Mouse (Mus musculus) kidney, adult 2 months (tissue): ENCODE data around the gene Gm12830. TPM values are rescaled to one million over a fixed set of nuclear protein-coding genes. Genes with fewer than 3 reads are reported as not detected.

Experiments used
- DNase-seq: peaks from one replicate; pipeline ENCODE4 v3.0.0; 2021
- H3K27ac ChIP-seq: fragments of 200-500 bp; 2 replicates; pipeline ENCODE4 v1.5.1; 2012; ENCODE audit warnings: low read depth, low read length, control low read depth, inconsistent platforms; ENCODE audit not compliant: insufficient read depth
- H3K27me3 ChIP-seq: fragments of 200-500 bp; replicated peaks from 2 replicates; pipeline ENCODE4 v1.6.1; 2012; ENCODE audit warnings: mild to moderate bottlenecking, moderate library complexity, low read length, inconsistent platforms; ENCODE audit not compliant: control insufficient read depth, insufficient read depth
- H3K36me3 ChIP-seq: fragments of 200-500 bp; 2 replicates; pipeline ENCODE4 v1.6.1; 2012; ENCODE audit warnings: mild to moderate bottlenecking, moderate library complexity, low read length, inconsistent platforms; ENCODE audit not compliant: control insufficient read depth, insufficient read depth
- H3K4me1 ChIP-seq: fragments of 200-500 bp; 2 replicates; pipeline ENCODE4 v1.6.1; 2011; ENCODE audit warnings: low read length; ENCODE audit not compliant: control insufficient read depth, insufficient read depth
- H3K4me3 ChIP-seq: fragments of 200-500 bp; 2 replicates; pipeline ENCODE4 v1.5.1; 2011; ENCODE audit warnings: mild to moderate bottlenecking, low read depth, low read length, control low read depth; ENCODE audit not compliant: insufficient read depth
- CTCF ChIP-seq: fragments of 200-500 bp; conservative IDR thresholded peaks from 2 replicates; pipeline ENCODE4 v1.5.1; 2011; ENCODE audit warnings: low read depth, mild to moderate bottlenecking, control low read depth, low read length, moderate library complexity, mixed read lengths; ENCODE audit not compliant: insufficient read depth, insufficient read length
- POLR2A ChIP-seq: fragments of 200-500 bp; IDR thresholded peaks from one replicate; pipeline ENCODE4 v1.6.1; 2011; ENCODE audit warnings: low read depth, low read length, control low read depth
- WGBS: fragments of 180-500 bp; shearing (Covaris S2); methylation state at CpG from one replicate; pipeline ENCODE4 v1.1.7; 2018; 5-methylcytosine and 5-hydroxymethylcytosine counted together
- polyA plus RNA-seq: library from polyadenylated mRNA; depleted of rRNA; stranded (reverse); fragments of >200 nt; gene quantifications from 2 replicates; pipeline ENCODE4 v1.2.3, GENCODE M21; 2012

Gm12830 gene
- polyA plus RNA-seq, 1 experiment = not detected

DNA sequence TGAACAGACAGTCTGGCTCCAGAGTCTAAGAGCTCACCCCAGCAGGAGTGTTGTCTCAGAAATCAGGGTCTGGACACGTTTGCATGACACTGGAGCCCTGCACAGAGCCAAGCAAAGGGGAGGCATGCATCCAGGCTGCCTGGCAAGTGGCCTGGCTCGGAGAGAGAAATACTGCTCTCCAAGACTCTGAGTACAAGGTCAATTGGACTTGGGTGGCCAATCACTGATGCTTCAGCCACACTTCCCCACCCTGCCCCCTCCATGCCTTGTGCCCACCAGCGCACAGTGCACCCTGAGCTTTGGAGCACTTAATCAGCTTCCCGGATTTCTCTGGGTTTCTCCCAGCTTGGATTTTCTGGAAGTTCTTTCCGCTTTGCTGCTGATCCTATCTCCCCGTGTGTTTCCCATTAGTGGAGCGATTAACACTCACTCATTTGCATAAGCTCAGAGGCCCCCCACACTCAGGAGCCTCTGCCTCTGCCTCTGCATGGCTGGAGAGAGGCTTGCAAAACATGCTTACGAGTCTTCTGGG lies 55.0 kb downstream of the Gm12830 start:
- no peak for DNase-seq
- Histone ChIP-seq H3K27ac (no peak overlapping the region), H3K4me1 (no peaks in the 10 kb centered on the region), H3K27me3 (no peaks in the 10 kb centered on the region), H3K4me3 (no peak overlapping the region), H3K36me3 (no peaks in the 10 kb centered on the region)
- TF ChIP-seq CTCF = no peak
- no peak for TF ChIP-seq POLR2A
- 31% methylated on average over 8 of the region's 8 CpGs for WGBS

DNA sequence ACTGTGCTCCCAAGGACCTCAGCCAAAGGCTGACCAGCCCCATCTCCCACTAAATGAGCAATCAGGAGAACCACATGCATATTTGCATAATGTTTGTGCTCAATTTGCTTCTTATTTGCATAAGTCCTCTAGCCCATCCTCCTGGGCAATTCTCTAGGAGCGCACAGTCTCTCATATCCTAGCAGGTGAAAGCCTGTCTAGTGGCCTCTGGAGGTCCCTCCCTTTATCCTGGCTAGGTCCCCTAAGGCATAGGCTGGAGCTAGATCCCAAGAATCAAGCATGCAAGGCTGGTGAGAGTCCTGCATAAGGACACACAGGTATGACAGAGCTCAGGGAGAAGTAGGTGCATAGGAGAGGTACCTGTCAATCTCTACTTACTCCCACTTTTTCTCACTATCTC lies 60.7 kb downstream of the Gm12830 start:
- no peak overlapping the region for H3K4me3 ChIP-seq
- no peak overlapping the region for H3K27ac ChIP-seq
- H3K36me3 ChIP-seq = no peaks in the 10 kb centered on the region
- H3K4me1 ChIP-seq = no peaks in the 10 kb centered on the region
- H3K27me3 ChIP-seq = no peaks in the 10 kb centered on the region
- no peak for TF ChIP-seq CTCF
- no peak for TF ChIP-seq POLR2A
- no peak for DNase-seq
- 94% methylated on average over 1 of the region's 1 CpGs for WGBS

DNA sequence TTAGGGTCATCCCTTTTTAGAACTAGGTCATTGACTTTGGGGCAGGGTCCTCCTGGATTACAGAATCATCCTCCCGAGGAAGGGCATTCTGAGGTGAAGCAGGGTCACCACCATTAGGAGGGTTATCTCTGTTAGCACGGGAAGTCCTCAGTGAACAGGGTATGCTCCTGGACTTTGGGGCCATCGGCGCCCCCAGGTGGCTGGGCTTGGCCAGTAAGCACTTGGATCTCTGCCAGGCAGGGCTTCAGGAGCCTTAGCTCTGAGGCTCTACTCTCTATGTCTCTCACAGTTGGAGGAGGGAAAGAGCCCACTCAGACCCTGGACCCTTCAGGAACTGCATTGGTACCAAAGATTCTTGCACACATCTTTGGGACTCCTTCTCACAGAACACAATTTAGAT lies 76.3 kb downstream of the Gm12830 start:
- DNase-seq = peak; percentile 26
- no peak for TF ChIP-seq POLR2A
- peak; percentile 33; the same call in 1 of the 2 replicates for TF ChIP-seq CTCF
- H3K27me3 ChIP-seq = peaks cover 3% of the 10 kb centered on the region
- H3K27ac ChIP-seq = no peak overlapping the region
- H3K4me3 ChIP-seq = no peak overlapping the region
- H3K4me1 ChIP-seq = no peaks in the 10 kb centered on the region
- no peaks in the 10 kb centered on the region for H3K36me3 ChIP-seq
- 16% methylated on average over 4 of the region's 4 CpGs for WGBS

DNA sequence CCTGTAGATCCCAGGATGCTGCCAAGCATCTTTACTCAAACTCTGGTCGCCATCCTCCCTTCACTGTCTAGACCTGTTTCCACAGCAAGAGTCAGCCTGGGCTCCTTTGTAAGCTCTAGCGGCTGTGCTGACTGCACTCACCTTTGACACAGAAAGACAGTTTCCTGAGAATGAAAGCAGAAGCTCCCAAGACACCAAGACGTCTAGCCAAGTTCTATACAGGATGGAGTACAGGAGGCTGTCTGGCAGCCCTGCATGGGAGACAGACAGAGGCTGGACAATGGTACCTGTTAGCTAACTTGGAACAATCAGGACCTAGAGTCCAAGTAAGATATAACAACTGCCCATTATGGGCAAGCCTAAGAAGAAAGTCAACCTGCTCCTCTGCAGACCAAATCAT lies 78.4 kb downstream of the Gm12830 start:
- Histone ChIP-seq H3K4me1 (no peaks in the 10 kb centered on the region), H3K36me3 (no peaks in the 10 kb centered on the region), H3K27ac (no peak overlapping the region), H3K4me3 (no peak overlapping the region), H3K27me3 (peaks cover 5% of the 10 kb centered on the region)
- WGBS = 48% methylated on average over 3 of the region's 3 CpGs
- no peak for DNase-seq
- TF ChIP-seq CTCF (no peak), POLR2A (no peak)

DNA sequence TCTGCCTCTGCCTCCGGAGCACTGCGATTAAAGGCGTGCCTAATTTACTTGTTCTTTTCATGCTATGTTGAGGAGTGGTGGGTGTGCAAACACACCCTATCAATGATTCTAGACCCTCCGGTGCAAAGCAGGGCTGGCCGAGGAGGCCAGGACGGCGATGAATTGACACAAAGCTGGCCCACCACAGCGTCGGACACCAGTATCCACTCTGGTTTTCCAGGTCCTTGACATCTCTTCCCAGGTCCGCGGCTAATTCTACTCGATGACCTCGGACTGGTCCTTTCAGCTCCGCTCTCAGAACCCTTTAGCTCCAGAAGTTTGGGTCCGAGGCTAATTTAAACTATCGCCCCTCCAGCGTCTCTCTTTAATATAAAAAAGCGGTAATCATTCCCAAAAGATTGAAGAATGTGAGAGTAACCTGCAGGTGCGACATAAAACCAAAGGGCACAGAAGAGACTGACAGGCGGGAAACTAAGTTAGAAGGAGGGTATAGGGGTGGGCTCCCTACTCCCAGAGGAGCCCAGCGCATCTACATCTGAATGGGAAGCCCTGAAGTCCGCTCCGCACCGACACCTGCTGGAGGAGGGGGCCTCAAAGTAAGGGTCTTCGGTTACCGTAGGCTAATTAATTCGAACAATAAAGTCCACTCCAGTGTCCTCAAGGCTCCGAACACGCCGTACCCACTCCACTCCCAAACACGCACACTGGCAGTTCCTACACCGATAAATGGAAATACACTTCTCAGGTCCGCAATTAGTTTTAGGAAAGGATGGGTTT lies 79.5 kb downstream of the Gm12830 start:
- no peak for DNase-seq
- 22% methylated on average over 33 of the region's 33 CpGs for WGBS
- TF ChIP-seq CTCF (no peak), POLR2A (no peak)
- Histone ChIP-seq H3K4me1 (no peaks in the 10 kb centered on the region), H3K4me3 (no peak overlapping the region), H3K36me3 (no peaks in the 10 kb centered on the region), H3K27ac (no peak overlapping the region), H3K27me3 (peaks cover 5% of the 10 kb centered on the region)

DNA sequence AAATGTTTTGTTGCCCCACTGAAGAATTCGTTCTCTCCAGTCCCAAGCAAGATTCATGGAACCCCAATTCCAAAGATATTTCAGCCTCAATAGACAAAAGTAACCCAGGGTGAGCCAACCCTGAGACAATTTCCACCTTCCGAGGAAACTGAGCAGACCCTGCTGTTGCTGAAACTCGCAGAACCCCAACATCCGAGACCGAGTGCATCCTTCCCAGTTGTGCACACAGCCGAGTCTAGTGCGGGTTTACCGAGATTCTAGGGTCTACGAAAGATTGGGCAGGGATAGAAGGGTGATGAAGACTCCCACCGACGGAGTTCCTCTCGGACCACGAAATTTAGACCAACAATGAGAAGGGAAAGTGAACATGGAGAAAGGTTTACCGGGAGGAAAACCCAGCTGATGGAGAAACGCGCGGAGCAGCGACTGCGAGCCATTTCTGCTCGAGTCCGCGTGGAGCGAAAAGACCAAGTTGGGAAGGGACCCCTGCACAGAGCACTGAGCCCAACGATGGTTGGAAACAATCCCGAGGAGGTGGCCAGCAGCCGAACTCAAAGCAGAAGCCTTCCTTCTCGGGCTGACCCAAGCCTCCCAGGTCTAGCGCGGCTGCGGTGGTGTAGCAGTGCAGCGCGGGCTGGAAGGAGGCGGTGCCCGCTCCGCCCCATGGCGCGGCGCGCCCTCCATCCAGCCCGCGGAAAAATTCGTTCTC lies 80.3 kb downstream of the Gm12830 start:
- H3K36me3 ChIP-seq = no peaks in the 10 kb centered on the region
- DNase-seq = no peak
- no peaks in the 10 kb centered on the region for H3K4me1 ChIP-seq
- H3K27me3 ChIP-seq = peaks cover 5% of the 10 kb centered on the region
- TF ChIP-seq POLR2A (no peak), CTCF (no peak)
- H3K27ac ChIP-seq = no peak overlapping the region
- 7% methylated on average over 42 of the region's 42 CpGs for WGBS
- H3K4me3 ChIP-seq = no peak overlapping the region

DNA sequence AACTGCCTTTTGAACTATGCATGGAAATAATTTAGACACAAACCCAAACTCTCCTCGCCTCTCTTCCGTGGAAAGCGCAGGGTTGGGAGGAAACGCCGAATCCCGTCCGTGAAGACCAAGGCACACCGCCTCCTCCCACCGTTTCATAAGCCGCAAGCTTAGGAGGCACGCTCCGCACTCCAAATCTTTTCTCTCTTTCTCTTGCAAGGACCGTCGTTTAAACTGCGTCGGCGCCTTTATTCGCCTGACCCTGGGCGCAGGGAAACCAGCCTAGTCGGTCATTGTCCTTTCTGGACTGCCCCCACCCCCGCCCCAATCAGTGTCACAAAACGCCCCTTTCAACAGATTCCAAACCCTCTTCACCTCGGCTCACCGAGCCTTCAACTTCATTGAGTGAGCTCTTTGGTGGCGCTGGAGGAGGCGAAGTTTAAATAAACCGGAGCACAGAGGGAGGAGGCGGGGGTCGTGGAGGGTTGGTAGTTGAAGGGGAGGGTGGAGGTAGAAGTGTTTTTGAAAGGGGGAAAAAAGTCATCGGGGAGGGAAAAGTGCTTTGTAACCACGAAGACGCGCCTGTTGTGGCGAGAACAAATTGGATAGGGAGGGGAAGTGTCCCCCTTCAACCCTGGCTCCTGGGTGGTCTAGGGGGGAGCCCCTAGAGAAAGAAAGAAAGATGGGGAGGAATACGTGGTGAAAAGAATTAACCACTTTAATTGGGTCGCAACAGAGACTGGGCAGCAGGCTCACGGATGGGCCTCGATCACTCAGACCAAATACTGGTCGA lies 81.3 kb downstream of the Gm12830 start:
- H3K4me3 ChIP-seq = no peak overlapping the region
- WGBS = 15% methylated on average over 39 of the region's 39 CpGs
- no peak for TF ChIP-seq CTCF
- H3K4me1 ChIP-seq = no peaks in the 10 kb centered on the region
- H3K27me3 ChIP-seq = peaks cover 7% of the 10 kb centered on the region
- no peaks in the 10 kb centered on the region for H3K36me3 ChIP-seq
- no peak overlapping the region for H3K27ac ChIP-seq
- no peak for DNase-seq
